Mouse (Mus musculus) testis, adult 2 months (tissue): ENCODE data around the gene Slc16a11. TPM values are rescaled to one million over a fixed set of nuclear protein-coding genes. Genes with fewer than 3 reads are reported as not detected.
A peak's percentile ranks its signal among the peaks of the same experiment; 100 is the strongest.

Source experiments
- H3K27ac ChIP-seq: fragments of 200-500 bp; 2 replicates; pipeline ENCODE4 v1.5.1; 2012; ENCODE audit warnings: low read depth, low read length; ENCODE audit not compliant: control insufficient read depth, insufficient read depth
- H3K27me3 ChIP-seq: fragments of 200-500 bp; 2 replicates; pipeline ENCODE4 v1.6.1; 2012; ENCODE audit warnings: mild to moderate bottlenecking, low read length, moderate library complexity; ENCODE audit not compliant: control insufficient read depth, insufficient read depth
- H3K36me3 ChIP-seq: fragments of 200-500 bp; 2 replicates; pipeline ENCODE4 v1.6.1; 2012; ENCODE audit warnings: mild to moderate bottlenecking, low read length; ENCODE audit not compliant: control insufficient read depth, insufficient read depth
- H3K4me1 ChIP-seq: fragments of 200-500 bp; 2 replicates; pipeline ENCODE4 v1.6.1; 2012; ENCODE audit warnings: low read length; ENCODE audit not compliant: control insufficient read depth, insufficient read depth
- H3K4me3 ChIP-seq: fragments of 200-500 bp; 2 replicates; pipeline ENCODE4 v1.5.1; 2012; ENCODE audit warnings: low read depth, mild to moderate bottlenecking, low read length, moderate library complexity, mixed read lengths; ENCODE audit not compliant: control insufficient read depth
- CTCF ChIP-seq: fragments of 200-500 bp; IDR thresholded peaks from 2 replicates; pipeline ENCODE4 v1.5.1; 2012; ENCODE audit warnings: low read depth, mild to moderate bottlenecking, inconsistent platforms, low read length, moderate library complexity; ENCODE audit not compliant: control insufficient read depth, insufficient read depth, insufficient replicate concordance
- POLR2A ChIP-seq: fragments of 200-500 bp; IDR thresholded peaks from 2 replicates; pipeline ENCODE4 v1.6.1; 2012; ENCODE audit warnings: low read depth, mild to moderate bottlenecking, inconsistent platforms, low read length, moderate library complexity; ENCODE audit not compliant: control insufficient read depth
- polyA plus RNA-seq: library from polyadenylated mRNA; depleted of rRNA; stranded (reverse); fragments of >200 nt; gene quantifications from 2 replicates; pipeline ENCODE4 v1.2.3, GENCODE M21; 2012

Gene Slc16a11
- polyA plus RNA-seq, 1 experiment = 2.3 TPM

DNA sequence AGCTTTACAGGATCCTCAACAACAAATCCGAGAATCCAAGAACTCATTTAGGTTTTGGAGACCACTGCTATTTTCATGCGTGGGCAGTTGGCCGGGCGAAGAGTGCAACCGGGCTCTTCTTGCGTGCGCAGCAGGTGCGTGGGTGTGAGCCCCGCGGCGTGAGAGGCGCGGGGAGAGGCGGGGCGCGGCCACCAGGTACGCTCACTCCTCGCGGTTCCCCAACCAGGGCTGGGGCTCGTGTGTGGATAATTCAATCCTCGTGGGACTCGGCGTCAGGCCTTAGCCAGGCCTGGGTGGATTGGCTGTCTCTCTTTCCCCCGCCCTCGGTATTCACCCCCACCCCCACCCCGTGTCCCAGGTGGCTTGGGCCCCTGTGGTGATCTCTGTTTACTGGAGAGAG is 1.2 kb downstream of the Slc16a11 start:
- Histone ChIP-seq H3K4me1 (peaks cover 22% of the 10 kb centered on the region), H3K27me3 (no peaks in the 10 kb centered on the region), H3K36me3 (no peaks in the 10 kb centered on the region), H3K4me3 (no peak overlapping the region), H3K27ac (no peak overlapping the region)
- TF ChIP-seq CTCF = no peak
- TF ChIP-seq POLR2A = no peak

- peaks cover 22% of the 10 kb centered on the region for H3K4me1 ChIP-seq
- no peaks in the 10 kb centered on the region for H3K36me3 ChIP-seq
- no peak for TF ChIP-seq POLR2A
- TF ChIP-seq CTCF = no peak
- peak overlapping the region; percentile 7 for H3K4me3 ChIP-seq
- no peak overlapping the region for H3K27ac ChIP-seq
- H3K27me3 ChIP-seq = no peaks in the 10 kb centered on the region
Measured at GRCm38 (mm10) chr11:70214191-70214855, 1.8 kb downstream of the Slc16a11 start.

DNA sequence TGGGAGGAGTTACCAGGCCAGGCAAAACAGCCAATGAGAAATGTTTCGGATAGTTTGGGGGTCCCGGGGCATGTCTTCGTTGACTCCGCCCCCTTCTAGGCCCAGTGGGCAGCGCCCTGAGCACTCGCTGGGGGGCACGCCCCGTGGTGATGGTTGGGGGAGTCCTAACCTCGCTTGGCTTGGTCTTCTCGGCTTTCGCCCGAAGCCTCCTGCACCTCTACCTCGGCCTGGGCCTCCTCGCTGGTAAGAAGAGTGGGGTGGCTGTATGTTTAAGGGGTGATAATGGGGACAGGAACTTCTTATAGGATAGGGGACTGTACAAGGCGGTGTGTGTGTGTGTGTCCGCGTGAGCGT is 2.3 kb downstream of the Slc16a11 start:
- Histone ChIP-seq H3K36me3 (no peaks in the 10 kb centered on the region), H3K27ac (no peak overlapping the region), H3K27me3 (no peaks in the 10 kb centered on the region), H3K4me1 (peaks cover 22% of the 10 kb centered on the region), H3K4me3 (peak overlapping the region; percentile 7)
- no peak for TF ChIP-seq POLR2A
- TF ChIP-seq CTCF = no peak

- H3K36me3 ChIP-seq = no peaks in the 10 kb centered on the region
- no peak overlapping the region for H3K27ac ChIP-seq
- TF ChIP-seq CTCF (no peak), POLR2A (no peak)
- H3K4me3 ChIP-seq = no peak overlapping the region
- peaks cover 25% of the 10 kb centered on the region for H3K4me1 ChIP-seq
- no peaks in the 10 kb centered on the region; the same call in 1 of the 2 replicates for H3K27me3 ChIP-seq
Measured at GRCm38 (mm10) chr11:70215301-70215700, 2.7 kb downstream of the Slc16a11 start.

GRCm38 (mm10) chr11:70216103-70216502 is 3.6 kb downstream of the Slc16a11 start:
- Histone ChIP-seq H3K27ac (no peak overlapping the region), H3K4me3 (no peak overlapping the region), H3K27me3 (no peaks in the 10 kb centered on the region; the same call in none of the 2 replicates), H3K36me3 (no peaks in the 10 kb centered on the region), H3K4me1 (peaks cover 33% of the 10 kb centered on the region)
- TF ChIP-seq POLR2A (no peak), CTCF (no peak)

- Histone ChIP-seq H3K4me1 (peaks cover 36% of the 10 kb centered on the region), H3K36me3 (no peaks in the 10 kb centered on the region), H3K27me3 (no peaks in the 10 kb centered on the region; the same call in none of the 2 replicates), H3K4me3 (no peak overlapping the region), H3K27ac (no peak overlapping the region)
- no peak for TF ChIP-seq POLR2A
- no peak for TF ChIP-seq CTCF
Measured at GRCm38 (mm10) chr11:70218039-70218438, 5.5 kb downstream of the Slc16a11 start.

- Histone ChIP-seq H3K27ac (no peak overlapping the region), H3K4me1 (peaks cover 34% of the 10 kb centered on the region), H3K27me3 (no peaks in the 10 kb centered on the region; the same call in none of the 2 replicates), H3K4me3 (no peak overlapping the region), H3K36me3 (no peaks in the 10 kb centered on the region)
- TF ChIP-seq POLR2A = no peak
- no peak for TF ChIP-seq CTCF
Measured at GRCm38 (mm10) chr11:70218741-70219470, 6.4 kb downstream of the Slc16a11 start.

- TF ChIP-seq POLR2A (no peak), CTCF (no peak)
- H3K4me1 ChIP-seq = peaks cover 27% of the 10 kb centered on the region
- no peaks in the 10 kb centered on the region for H3K36me3 ChIP-seq
- no peak overlapping the region for H3K27ac ChIP-seq
- H3K27me3 ChIP-seq = no peaks in the 10 kb centered on the region; the same call in none of the 2 replicates
- H3K4me3 ChIP-seq = peak overlapping the region; percentile 82
Measured at GRCm38 (mm10) chr11:70219873-70220272, 7.3 kb downstream of the Slc16a11 start.
